Mouse (Mus musculus) retina, adult 2 months (tissue): ENCODE results near the gene Slc35e3.

Source experiments
- DNase-seq: peaks from one replicate; pipeline ENCODE4 v3.0.0-alpha.2; 2012; ENCODE audit warnings: low read depth, low spot score

Gene Slc35e3

DNA sequence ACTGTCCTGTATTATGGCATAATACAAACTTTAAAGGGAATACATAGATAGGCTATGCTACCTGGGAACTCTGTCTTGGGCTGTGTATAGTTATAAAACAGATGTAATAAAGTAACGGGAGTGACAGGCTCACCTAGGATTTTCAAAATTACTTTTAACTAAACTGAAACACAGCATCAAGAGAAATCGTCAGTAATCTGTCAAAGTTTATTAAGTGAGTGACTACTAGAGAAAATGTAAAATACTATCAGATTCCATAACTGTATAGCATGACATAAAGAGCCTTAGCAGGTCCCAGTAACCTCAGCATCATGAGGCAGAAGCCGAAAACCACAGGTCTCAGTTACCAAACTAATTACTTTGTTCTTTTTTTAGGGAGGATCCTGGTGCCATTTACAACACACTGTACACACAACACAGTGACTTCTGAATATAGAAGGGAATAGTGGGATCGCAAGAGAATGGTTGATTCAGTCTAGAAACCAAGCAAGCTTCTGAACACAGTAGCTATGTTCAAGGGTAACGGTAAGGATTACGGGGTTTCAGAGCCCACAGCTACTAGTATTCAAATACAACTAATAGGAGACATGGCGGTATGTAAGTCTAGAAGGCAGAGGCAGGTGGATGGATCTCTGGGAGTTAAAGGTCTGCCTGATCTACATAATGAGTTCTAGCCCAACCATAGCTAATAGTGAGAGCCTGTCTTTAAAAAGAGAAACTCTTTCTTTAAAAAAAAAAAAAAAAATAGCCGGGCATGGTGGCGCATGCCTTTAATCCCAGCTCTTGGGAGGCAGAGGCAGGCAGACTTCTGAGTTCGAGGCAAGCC, 47.6 kb downstream of the Slc35e3 start:
- no peak for DNase-seq

DNA sequence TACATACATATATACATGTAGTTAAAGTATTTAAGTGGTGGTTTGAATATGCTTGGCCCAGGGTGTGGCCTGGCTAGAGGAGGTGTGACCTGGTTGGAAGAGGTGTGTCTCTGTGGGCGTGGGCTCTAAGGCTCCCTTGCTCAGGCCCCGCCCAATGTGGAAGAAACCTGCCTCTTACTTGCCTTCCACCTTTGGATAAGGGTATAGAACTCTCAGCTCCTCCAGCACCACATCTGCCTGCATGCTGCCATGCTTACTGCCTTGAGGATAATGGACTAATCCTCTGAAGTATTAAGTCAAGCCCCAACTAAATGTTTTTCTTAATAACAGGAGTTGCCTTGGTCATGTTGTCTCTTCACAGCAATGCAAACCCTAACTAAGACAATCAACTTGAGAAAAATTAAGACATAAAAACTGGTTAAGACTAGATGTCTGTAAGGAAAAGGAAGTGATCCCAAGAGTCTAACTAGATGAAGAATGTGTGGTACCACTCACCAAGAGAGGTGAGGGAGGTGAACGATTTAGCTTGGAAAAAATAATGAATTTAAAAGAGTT, 48.5 kb downstream of the Slc35e3 start:
- DNase-seq, result no peak

DNA sequence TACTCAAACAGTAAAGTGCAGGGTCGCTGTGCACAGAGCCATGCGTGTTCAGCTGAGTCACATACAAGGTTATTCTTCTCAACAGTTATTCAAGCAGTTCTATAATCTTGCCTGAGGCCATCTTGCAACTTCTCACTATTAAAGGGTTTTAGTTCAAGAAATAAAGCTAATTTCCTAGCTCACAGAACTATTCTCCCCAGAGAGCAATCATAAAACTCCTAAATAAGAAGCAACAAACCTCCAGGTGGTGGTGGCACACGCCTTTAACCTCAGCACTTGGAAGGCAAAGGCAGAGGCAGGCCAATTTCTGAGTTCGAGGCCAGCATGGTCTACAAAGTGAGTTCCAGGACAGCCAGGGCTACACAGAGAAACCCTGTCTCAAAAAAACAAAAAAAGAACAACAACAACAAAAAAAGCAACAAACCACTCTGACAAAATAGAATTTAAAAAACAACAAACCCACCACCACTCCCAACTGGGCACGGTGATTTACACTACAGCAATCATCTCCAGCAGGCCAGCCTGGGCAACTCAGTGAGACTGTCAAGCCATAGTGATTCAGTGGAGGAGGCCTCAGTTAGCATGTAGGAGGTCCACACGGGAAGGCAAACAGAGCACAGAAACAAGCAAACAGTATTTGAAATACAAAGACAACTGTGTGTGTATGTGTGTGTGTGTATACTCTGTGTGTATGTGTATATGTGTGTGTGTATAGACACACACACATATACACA, 49.2 kb downstream of the Slc35e3 start:
- no peak for DNase-seq

DNA sequence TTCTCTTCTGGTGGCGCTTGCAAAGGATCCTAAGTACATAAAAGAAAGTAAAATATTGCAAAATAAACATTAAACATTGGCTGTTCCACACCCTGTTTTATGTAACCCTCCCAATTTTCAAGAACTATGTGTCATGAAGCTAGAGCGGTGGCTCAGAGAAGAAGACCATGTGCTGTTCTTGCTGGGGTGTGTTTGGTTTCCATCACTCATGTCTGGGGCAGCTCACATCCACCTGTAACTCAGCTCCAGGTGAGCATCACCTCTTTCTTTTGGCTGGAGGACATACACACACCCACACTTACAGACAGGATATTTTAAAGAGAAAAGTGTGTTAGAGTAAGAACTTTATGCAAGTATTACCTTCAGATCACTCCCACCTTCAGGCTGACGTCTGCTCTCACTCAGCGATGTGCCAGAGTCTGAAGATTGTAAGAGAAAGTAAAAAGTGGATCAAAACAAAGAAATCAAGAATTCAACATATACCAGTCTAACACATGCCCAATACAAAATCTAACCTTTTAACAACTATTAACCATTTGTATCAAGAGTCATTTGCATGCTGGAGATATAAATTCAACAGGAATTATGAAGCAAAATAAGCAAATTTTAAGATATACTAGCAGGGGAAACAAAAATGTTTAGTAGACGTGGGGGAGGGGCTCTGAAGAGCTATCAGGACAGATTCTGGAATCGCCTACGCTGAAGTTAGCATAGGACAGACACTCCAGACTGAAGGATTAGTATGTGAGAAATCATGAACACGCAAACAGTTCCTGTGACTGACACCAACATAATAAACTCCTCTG, 49.9 kb downstream of the Slc35e3 start:
- no peak for DNase-seq

DNA sequence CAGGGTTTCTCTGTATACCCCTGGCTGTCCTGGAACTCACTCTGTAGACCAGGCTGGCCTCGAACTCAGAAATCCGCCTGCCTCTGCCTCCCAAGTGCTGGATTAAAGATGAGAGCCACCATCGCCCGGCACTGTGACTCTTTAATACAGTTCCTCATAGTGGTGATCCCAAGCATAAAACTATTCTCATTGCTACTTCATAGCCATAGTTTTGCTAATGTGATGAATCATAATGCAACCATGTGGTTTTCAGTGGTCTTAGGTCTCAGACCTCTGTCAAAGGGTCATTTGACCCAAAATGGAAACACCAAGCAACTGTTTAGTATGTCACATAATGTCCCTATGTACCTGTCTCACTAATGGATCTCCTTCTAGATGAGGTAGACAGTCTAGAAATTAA, 50.6 kb downstream of the Slc35e3 start:
- DNase-seq, result no peak

DNA sequence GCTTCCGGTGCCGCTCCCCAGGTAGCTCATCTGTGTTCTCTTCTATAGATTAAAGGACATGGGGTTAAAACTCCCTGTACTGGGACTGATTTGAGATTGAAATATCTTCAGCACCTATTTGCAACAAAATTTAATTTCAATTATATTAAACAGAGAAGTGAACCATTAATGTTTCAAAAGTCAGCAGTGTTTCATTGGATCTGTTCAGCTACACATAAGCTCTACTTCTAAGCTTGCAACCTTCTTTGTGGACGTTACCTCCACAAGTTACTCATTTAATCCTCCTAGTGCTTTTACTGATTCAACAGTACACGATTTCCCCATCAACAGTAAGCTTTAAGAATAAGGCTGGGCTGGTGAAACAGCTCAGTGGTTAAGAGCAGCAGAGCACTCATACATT, 51.1 kb downstream of the Slc35e3 start:
- DNase-seq, result no peak

DNA sequence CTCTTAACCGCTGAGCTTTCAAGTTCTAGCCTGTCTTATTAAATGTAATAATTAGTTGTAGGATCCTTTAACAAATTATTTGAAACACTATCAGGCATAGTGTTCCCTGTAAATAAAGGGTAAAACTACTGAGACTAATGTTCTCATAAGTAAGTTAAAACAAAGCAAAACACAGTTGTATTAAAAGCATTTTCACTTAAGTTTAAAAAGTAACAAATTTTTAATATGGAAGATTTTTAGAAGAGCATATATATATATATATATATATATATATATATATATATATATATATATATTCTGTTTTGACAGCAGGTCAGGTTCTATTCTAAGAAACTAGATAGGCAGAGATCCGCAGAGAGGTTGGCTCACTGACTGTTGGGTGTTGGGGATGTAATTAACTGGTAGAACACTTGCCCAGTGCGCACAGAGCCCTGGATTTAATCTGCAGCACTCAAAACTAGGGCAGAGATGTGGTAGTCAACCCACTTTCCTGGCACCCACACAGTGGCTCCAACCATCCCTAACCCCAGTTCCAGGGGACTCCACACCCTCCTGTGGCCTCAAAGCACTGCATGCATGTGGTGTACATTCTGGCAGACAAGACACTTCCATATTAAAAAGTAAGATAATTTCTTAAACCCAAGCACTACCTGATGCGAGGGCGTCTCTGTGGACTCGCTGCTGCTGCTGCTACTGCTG, 51.8 kb downstream of the Slc35e3 start:
- no peak for DNase-seq

DNA sequence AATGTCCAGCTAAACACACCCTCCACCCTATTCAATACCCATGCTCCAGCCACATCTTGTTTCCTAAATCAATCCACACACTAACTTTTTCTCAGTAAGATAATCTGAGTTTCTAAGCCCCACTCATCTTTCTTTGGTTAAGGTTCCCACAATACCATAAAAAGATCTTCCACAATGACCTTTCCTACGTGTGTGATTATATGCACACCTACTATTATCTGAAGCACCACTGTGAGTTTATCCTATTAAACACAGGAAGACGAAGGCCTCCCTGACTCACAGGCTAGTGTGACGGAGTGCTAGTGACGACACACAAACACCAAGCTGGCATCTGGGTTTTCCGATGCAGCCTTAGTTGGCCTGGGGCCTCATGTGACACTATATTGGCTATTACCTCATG, 53.2 kb downstream of the Slc35e3 start:
- DNase-seq, result no peak

DNA sequence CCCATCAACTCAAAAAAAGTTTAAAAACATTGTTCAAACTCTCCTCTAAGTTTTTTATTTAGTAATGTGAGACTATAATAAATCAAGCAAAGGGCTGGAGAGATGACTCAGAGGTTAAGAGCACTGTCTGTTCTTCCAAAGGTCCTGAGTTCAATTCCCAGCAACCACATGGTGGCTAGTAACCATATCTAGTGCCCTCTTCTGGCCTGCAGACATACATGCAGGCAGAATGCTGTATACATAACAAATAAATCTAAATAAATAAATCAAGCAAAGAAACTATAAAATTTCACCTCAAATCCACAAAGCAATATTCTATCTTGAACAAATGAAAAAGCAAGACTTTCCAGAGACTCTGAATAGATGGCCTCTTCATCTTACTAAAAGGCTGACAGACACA, 54.0 kb downstream of the Slc35e3 start:
- no peak for DNase-seq

DNA sequence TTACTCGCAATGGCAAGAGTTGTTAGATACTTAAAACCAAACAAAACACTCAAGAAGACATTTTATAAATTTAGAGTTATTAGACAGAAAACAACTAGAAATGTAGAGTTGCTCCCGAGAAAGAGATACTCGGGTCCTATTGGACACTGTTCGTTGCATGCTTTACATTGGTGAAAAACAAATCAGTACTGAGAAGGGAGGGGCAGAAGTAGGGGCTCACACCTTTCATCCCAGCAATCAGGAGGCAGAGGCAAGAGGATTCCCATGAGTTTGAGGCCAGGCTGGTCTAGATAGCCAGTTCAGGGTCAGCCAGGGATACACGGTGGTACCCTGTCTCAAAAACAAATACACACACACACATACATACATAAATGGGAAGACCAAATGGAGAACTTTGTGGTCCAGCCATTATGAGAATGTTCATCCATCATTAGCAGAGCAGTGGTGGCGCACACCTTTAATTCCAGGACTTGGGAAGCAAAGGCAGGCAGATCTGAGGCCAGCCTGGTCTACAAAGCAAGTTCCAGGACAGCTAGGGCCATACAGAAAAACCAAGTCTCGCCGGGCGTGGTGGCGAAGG, 54.7 kb downstream of the Slc35e3 start:
- no peak for DNase-seq

DNA sequence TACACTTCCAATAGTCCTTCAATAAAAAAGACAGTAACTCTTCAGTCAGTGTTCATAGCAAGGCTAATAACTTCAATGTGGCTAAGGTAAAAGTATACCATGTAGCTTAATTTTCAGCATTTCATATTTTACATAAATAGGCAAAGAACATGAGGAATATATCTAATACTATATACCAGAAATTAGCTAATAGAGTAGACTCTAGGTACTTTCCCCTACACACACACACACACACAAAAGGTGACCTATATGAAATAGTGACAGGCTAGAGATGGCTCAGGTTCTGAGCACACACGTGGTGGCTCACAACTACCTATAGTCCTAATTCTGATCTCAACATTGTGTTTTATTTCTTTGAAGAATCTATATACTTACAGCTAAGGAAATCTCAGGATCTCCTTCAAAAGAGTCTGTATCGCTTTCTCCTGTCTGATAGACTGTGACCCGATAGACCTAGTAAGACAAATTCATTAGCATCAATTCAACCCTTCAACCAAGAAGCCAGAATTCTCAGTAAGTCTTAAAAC, 55.3 kb downstream of the Slc35e3 start:
- DNase-seq, result no peak

DNA sequence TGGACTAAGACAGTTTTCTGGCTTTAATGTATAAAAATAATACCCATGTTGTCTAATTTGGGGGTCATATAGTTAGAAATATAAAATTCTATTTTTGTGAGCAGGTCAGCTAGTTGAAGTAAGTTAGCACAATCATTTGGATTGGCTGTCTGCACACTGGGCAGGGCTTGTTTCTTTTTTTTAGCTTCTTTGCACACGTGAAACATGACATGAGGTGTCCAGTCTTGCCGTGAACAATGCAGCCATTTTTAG, 56.1 kb downstream of the Slc35e3 start:
- no peak for DNase-seq

DNA sequence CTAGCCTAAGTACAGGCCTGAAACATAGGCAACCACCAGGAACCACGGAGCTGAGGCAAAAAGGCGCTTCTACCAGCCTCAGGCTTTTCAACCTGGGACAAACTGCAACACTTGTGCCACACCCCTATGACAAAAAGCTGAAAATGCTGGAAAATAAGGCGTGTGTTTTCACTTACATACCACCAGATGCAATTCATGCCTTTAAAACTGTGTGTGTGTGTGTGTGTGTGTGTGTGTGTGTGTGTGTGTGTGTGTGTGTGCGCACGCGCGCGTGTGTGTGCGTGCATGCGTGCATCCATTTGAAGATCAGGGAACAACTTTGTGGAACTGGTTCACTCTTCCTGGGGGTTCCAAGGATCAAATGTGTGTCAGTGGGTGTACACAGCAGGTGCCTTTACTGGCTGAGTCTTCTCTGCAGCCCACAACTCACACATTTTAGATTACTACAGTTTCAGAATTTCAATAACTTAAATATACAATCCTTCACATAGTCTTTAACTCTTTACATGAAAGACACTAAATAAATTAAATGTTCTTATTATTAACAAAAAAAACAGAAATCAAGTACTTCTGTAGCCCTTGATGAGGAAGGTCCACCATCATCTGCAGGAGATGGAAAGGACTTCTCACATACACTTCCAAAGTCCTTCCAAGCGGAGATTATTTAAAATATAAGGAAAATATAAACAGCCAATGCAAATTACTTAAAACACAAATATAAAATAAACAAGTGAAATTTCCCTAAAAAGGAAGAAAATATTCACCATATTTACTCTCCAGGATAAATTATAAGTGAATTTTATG, 56.7 kb downstream of the Slc35e3 start:
- no peak for DNase-seq

DNA sequence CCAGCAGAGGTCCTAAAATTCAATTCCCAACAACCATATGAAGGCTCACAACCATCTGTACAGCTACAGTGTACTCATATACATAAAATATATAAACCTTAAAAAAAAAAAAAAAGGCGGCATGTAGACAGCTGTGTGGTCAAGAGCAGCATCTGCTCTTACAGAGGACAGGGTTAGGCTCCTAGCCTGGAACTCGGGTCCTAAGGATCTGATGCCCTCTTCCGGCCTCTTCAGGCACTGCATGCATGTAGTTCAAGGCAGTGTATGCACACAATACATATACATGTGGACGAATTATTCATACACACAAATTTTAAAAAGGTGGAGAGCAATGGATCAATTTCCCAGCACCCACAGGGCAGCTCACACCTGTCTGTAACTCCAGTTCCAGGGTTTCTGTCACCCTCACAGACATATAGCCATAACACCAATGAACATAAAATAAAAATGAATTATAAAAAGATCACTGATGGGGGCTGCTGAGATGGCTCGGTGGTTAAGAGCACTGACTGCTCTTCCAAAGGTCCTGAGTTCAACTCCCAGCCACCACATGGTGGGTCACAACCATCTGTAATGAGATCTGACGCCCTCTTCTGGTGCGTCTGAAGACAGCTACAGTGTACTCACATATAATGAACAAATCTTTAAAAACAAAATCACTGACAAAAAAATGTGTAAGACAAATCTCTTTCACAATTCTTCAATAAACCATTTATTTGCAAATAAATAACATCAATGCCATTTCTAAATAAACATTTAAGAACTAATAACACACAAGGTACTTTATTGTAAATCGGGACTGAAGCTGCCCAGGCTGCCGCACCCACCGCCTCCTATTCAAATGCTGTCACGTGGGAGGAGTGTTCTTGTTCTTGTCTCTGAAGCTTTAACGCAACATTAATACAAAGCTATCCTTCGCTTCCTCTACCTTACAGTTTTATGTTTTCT, 57.7 kb downstream of the Slc35e3 start:
- DNase-seq, result no peak

DNA sequence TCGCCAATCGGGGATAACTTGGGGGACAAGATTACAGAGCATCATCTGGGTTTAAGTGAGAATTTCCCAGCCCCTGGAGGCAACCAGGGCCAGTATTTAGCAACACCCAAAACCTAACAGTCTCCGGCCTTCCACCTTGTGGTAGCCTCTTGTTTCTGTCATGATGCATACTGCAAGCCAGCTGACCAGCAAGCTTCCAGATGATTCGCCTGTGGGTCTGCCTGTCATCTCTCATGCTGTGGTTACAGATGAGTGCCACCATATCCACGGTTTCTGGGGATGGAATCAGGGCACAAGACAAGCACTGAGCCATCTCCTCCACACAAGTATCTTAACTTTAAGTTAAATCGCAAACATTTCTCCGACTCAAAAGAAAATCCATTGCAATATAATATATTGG, 58.6 kb downstream of the Slc35e3 start:
- DNase-seq, result no peak

DNA sequence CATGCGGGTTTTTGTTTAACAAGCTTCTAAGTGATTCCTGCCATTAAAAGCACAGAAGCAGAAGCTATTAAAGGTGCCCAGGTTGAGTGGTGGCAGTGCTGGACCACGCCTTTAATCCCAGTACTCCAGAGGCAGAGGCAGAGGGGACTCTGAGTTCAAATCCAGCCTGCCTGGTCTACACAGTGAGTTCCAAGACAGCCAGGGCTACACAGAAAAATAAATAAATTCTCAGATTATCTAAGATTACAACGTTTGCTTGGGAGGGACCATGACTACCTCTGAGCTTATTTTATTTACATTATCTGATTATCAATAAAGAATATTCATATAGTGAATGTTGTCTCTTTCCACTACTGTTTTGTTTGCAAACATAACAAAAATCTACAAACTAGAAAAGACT, 59.1 kb downstream of the Slc35e3 start:
- no peak for DNase-seq

DNA sequence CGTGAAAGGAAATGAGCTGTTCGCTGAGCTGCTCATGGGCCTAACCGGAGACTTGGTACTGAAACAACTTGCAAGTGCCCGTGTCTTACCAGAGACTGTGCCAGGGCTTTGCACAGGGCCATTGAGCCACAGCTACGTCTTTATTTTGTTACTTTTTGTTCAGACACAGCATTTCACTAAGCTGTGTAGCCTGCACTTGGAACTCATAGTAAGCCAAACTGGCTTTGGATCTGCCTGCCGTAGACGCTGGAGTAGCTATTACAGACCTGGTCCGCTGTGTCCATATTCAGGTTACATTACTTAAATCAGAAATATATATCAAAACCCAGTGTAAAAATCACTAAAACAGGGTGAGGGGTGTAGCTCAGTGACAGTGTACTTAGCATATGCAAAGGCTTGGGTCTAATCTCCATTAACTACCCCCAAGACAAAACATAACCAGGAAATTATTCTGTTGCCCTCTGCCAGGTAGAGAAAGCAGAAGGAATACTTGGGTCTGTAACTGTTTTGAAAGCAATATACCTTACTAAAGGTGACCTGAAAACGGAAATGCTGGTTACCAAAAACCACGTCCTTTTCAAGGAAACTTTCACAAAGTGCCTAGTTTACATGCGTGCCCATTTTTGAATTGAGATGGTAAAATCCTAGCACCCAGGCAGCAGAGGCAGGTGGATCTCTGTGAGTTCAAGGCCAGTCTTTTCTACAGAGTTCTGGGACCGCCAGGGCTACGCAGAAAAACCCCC, 60.1 kb downstream of the Slc35e3 start:
- no peak for DNase-seq

DNA sequence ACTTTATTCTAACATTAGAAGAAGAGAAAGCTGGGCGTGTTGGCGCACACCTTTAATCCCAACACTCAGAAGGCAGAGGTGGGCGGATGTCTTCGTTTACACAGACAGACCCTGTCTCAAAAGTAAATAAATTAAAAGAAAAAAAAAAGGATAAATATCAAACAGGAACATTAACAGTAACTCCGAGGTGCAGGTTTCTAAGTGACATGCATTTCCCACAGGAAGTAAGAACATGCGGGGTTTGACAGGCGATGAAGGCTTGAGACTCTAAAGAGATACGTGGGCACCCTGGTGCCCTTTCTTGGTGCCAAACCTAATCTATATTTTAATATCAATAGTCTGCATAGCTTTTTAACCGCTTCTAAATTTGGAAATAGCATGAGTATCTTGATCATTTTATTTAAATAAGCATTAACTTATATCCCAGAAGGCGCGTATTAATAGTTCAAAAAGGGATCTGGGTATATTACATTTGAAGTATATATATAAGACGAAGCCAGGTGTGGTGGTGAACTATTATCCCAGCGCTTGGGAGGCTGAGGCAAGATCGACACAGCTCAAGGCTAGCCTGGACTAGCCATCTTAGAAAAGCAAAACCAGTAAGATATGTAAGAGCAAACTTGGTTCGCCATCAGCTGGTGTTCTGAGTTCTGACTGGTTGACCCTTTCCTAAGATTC, 60.9 kb downstream of the Slc35e3 start:
- no peak for DNase-seq
